Mouse (Mus musculus): Measurements from ENCODE around the gene Shisa9. TPM values are rescaled to one million over a fixed set of nuclear protein-coding genes. Genes with fewer than 3 reads are reported as not detected.

Gene Shisa9
- polyA plus RNA-seq, 1 experiment = 0.23 TPM

DNA sequence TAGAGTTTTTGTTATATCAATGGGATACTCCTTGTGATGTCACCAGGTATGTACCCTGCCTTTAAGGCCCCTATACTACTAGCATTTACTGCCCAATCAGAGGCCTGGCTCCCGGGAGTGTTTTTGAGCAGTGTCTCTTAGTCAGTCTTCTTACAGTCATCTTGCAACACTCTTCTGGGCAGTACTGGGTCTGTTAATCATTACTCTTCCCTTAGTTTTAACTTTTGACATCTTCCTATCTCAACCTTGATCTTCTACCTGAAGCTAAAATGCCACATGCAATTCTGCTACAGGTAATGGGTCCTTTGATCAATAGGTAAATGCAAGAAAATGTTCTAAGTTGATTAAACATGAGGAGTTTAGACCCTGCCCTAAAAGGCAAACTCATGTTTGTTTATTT is 225.4 kb downstream of the Shisa9 start:
- TF ChIP-seq CTCF (IDR thresholded peaks at IDR 0.05; ENCODE audit: control insufficient read depth, insufficient read depth, insufficient replicate concordance, low read depth, low read length) (no peak), POLR2A (IDR thresholded peaks at IDR 0.05; ENCODE audit: control insufficient read depth, low read depth, low read length) (no peak)
- no peak overlapping the region for H3K4me3 ChIP-seq (ENCODE audit: control insufficient read depth, low read depth, low read length)
- H3K4me1 ChIP-seq (ENCODE audit: control insufficient read depth, insufficient read depth, low read length) = no peaks in the 10 kb centered on the region
- H3K36me3 ChIP-seq (ENCODE audit: control insufficient read depth, insufficient read depth, low read length) = no peaks in the 10 kb centered on the region
- H3K27ac ChIP-seq (ENCODE audit: control insufficient read depth, insufficient read depth, low read depth, low read length) = no peak overlapping the region
- no peaks in the 10 kb centered on the region for H3K27me3 ChIP-seq (ENCODE audit: control insufficient read depth, insufficient read depth, low read length)

DNA sequence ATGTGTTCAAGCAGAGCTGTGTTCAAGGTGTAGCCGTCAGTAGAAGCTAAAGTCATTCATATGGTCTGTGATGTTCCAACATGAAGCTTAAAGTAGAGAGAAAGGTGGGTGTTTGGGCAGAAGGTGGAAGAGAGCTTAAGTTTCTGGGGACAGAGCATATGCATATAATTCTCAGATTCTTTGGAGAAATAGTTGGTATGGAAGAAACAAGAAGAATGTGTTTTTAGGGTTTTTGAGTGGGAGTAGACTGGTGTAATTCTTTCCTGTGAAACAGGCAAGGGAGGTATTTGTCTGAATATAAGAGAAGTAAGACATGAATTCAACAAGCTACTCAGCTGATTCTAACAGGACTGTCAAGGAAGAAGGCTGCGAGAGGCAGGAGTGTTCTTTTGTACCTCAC is 225.9 kb downstream of the Shisa9 start:
- H3K36me3 ChIP-seq (ENCODE audit: control insufficient read depth, insufficient read depth, low read length) = no peaks in the 10 kb centered on the region
- no peak overlapping the region for H3K4me3 ChIP-seq (ENCODE audit: control insufficient read depth, low read depth, low read length)
- no peaks in the 10 kb centered on the region for H3K27me3 ChIP-seq (ENCODE audit: control insufficient read depth, insufficient read depth, low read length)
- H3K27ac ChIP-seq (ENCODE audit: control insufficient read depth, insufficient read depth, low read depth, low read length) = no peak overlapping the region
- TF ChIP-seq POLR2A (IDR thresholded peaks at IDR 0.05; ENCODE audit: control insufficient read depth, low read depth, low read length) = no peak
- TF ChIP-seq CTCF (IDR thresholded peaks at IDR 0.05; ENCODE audit: control insufficient read depth, insufficient read depth, insufficient replicate concordance, low read depth, low read length) = no peak
- H3K4me1 ChIP-seq (ENCODE audit: control insufficient read depth, insufficient read depth, low read length) = no peaks in the 10 kb centered on the region

GRCm38 (mm10) chr16:12214018-12214417 is 230.1 kb downstream of the Shisa9 start:
- H3K36me3 ChIP-seq (ENCODE audit: control insufficient read depth, insufficient read depth, low read length) = no peaks in the 10 kb centered on the region
- no peak for TF ChIP-seq CTCF (IDR thresholded peaks at IDR 0.05; ENCODE audit: control insufficient read depth, insufficient read depth, insufficient replicate concordance, low read depth, low read length)
- no peak for TF ChIP-seq POLR2A (IDR thresholded peaks at IDR 0.05; ENCODE audit: control insufficient read depth, low read depth, low read length)
- H3K4me3 ChIP-seq (ENCODE audit: control insufficient read depth, low read depth, low read length) = no peak overlapping the region
- H3K27me3 ChIP-seq (ENCODE audit: control insufficient read depth, insufficient read depth, low read length) = no peaks in the 10 kb centered on the region
- H3K27ac ChIP-seq (ENCODE audit: control insufficient read depth, insufficient read depth, low read depth, low read length) = no peak overlapping the region
- no peaks in the 10 kb centered on the region for H3K4me1 ChIP-seq (ENCODE audit: control insufficient read depth, insufficient read depth, low read length)

GRCm38 (mm10) chr16:12217289-12218150 is 233.6 kb downstream of the Shisa9 start:
- Histone ChIP-seq H3K4me1 (ENCODE audit: control insufficient read depth, insufficient read depth, low read length) (no peaks in the 10 kb centered on the region), H3K27me3 (ENCODE audit: control insufficient read depth, insufficient read depth, low read length) (no peaks in the 10 kb centered on the region), H3K36me3 (ENCODE audit: control insufficient read depth, insufficient read depth, low read length) (no peaks in the 10 kb centered on the region), H3K27ac (ENCODE audit: control insufficient read depth, insufficient read depth, low read depth, low read length) (no peak overlapping the region), H3K4me3 (ENCODE audit: control insufficient read depth, low read depth, low read length) (no peak overlapping the region)
- TF ChIP-seq CTCF (IDR thresholded peaks at IDR 0.05; ENCODE audit: control insufficient read depth, insufficient read depth, insufficient replicate concordance, low read depth, low read length) (no peak), POLR2A (IDR thresholded peaks at IDR 0.05; ENCODE audit: control insufficient read depth, low read depth, low read length) (no peak)

- H3K27me3 ChIP-seq (ENCODE audit: control insufficient read depth, insufficient read depth, low read length) = no peaks in the 10 kb centered on the region
- H3K27ac ChIP-seq (ENCODE audit: control insufficient read depth, insufficient read depth, low read depth, low read length) = no peak overlapping the region
- H3K36me3 ChIP-seq (ENCODE audit: control insufficient read depth, insufficient read depth, low read length) = no peaks in the 10 kb centered on the region
- no peaks in the 10 kb centered on the region for H3K4me1 ChIP-seq (ENCODE audit: control insufficient read depth, insufficient read depth, low read length)
- TF ChIP-seq POLR2A (IDR thresholded peaks at IDR 0.05; ENCODE audit: control insufficient read depth, low read depth, low read length) (no peak), CTCF (IDR thresholded peaks at IDR 0.05; ENCODE audit: control insufficient read depth, insufficient read depth, insufficient replicate concordance, low read depth, low read length) (no peak)
- H3K4me3 ChIP-seq (ENCODE audit: control insufficient read depth, low read depth, low read length) = no peak overlapping the region
Observed at GRCm38 (mm10) chr16:12218151-12218532, 234.2 kb downstream of the Shisa9 start.

DNA sequence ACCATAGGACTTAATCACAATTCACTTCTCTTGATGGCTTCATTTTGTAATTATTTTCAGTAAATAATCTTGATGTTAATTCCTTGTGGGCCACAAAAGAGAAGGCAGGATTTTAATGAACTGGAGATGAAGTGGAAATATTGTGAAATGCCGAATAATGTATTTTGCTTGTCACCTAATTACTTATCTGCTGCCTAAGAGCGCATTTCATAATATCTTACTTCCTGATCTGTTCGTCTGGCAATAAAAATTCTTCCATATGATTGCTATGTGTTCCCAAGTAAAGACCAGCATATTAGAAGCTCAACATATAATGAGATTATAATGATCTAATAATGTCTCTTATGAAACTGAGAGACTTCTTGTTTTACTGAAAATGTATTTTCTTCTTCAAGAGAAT is 235.9 kb downstream of the Shisa9 start:
- H3K27ac ChIP-seq (ENCODE audit: control insufficient read depth, insufficient read depth, low read depth, low read length) = no peak overlapping the region
- no peaks in the 10 kb centered on the region for H3K36me3 ChIP-seq (ENCODE audit: control insufficient read depth, insufficient read depth, low read length)
- H3K4me1 ChIP-seq (ENCODE audit: control insufficient read depth, insufficient read depth, low read length) = no peaks in the 10 kb centered on the region
- H3K4me3 ChIP-seq (ENCODE audit: control insufficient read depth, low read depth, low read length) = no peak overlapping the region
- H3K27me3 ChIP-seq (ENCODE audit: control insufficient read depth, insufficient read depth, low read length) = no peaks in the 10 kb centered on the region
- TF ChIP-seq POLR2A (IDR thresholded peaks at IDR 0.05; ENCODE audit: control insufficient read depth, low read depth, low read length) (no peak), CTCF (IDR thresholded peaks at IDR 0.05; ENCODE audit: control insufficient read depth, insufficient read depth, insufficient replicate concordance, low read depth, low read length) (no peak)

DNA sequence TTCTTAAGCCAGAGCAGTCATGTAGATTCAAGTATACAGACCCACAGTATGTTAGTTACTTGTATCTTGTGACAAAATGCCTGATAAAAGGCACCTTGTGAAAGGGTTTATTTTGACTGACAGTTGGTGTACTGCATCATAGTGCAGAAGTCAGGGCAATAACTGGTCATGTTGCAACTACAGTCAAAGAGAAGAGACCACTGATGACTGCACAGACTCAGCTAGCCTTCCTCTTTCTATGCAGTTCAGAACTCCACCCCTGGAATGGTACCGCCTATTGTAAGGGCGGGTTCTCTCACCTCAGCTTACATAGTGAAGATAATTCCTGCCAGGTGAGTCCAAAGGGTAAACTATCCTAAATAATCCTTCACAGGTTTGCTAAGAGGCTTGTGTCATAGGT is 239.6 kb downstream of the Shisa9 start:
- Histone ChIP-seq H3K27ac (ENCODE audit: control insufficient read depth, insufficient read depth, low read depth, low read length) (no peak overlapping the region), H3K4me1 (ENCODE audit: control insufficient read depth, insufficient read depth, low read length) (no peaks in the 10 kb centered on the region), H3K27me3 (ENCODE audit: control insufficient read depth, insufficient read depth, low read length) (no peaks in the 10 kb centered on the region), H3K4me3 (ENCODE audit: control insufficient read depth, low read depth, low read length) (no peak overlapping the region), H3K36me3 (ENCODE audit: control insufficient read depth, insufficient read depth, low read length) (no peaks in the 10 kb centered on the region)
- TF ChIP-seq CTCF (IDR thresholded peaks at IDR 0.05; ENCODE audit: control insufficient read depth, insufficient read depth, insufficient replicate concordance, low read depth, low read length) = no peak
- TF ChIP-seq POLR2A (IDR thresholded peaks at IDR 0.05; ENCODE audit: control insufficient read depth, low read depth, low read length) = no peak

Data from testis, adult 2 months (tissue).